Mouse (Mus musculus): Measurements from ENCODE around the gene Zbtb2. TPM values are rescaled to one million over a fixed set of nuclear protein-coding genes. Genes with fewer than 3 reads are reported as not detected.

Zbtb2 gene
- polyA plus RNA-seq, 1 experiment from 2014 or later, result 13.7 TPM

DNA sequence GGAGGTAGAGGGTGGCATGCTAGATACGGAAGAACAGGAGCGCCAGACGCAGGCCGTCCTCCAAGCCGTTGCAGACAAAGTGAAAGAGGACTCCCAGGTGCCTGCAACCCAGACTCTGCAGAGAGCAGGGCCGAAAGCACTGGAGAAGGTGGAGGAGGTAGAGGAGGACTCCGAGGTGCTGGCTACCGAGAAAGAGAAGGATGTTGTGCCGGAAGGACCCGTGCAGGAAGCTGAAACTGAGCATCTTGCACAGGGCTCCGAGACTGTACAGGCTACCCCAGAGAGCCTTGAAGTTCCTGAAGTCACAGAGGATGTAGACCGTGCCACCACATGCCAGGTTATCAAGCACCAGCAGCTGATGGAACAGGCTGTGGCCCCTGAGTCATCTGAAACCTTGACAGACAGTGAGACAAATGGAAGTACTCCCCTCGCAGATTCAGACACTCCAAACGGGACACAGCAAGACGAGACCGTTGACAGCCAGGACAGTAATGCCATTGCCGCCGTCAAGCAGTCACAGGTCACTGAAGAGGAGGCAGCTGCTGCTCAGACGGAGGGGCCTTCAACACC lies 31.9 kb downstream of the Zbtb2 start:
- Histone ChIP-seq H3K27ac (replicated peaks) (no peak overlapping the region), H3K27me3 (no peaks in the 10 kb centered on the region), H3K4me3 (replicated peaks) (no peak overlapping the region), H3K4me1 (no peaks in the 10 kb centered on the region), H3K9ac (no peak overlapping the region), H3K9me3 (replicated peaks) (no peaks in the 10 kb centered on the region), H3K4me2 (replicated peaks) (no peak overlapping the region), H3K36me3 (peaks cover 10% of the 10 kb centered on the region; the same call in 1 of the 2 replicates)
- WGBS, result 85% methylated on average over 19 of the region's 19 CpGs
- ATAC-seq (ENCODE audit: insufficient number of reproducible peaks, low FRiP score, low TSS enrichment, low read depth), result no peak

DNA sequence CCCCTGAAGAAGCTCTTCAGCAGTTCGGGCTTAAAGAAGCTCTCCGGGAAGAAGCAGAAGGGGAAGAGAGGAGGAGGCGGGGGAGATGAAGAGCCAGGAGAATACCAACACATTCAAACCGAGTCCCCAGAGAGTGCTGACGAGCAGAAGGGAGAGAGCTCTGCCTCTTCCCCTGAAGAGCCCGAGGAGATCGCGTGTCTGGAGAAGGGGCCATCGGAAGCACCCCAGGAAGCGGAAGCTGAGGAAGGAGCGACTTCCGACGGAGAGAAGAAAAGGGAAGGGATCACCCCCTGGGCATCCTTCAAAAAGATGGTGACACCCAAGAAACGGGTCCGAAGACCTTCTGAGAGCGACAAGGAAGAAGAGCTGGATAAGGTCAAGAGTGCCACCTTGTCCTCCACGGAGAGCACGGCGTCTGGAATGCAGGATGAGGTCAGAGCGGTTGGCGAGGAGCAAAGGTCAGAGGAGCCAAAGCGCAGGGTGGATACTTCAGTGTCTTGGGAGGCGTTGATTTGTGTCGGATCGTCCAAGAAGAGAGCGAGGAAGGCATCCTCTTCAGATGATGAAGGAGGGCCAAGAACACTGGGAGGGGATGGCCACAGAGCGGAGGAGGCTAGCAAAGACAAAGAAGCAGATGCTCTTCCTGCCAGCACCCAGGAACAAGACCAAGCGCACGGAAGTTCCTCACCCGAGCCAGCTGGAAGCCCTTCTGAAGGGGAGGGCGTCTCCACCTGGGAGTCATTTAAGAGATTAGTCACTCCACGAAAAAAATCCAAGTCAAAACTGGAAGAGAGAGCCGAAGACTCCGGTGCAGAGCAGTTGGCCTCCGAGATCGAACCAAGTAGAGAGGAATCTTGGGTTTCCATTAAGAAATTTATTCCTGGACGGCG lies 33.3 kb downstream of the Zbtb2 start:
- 84% methylated on average over 38 of the region's 38 CpGs for WGBS
- no peaks in the 10 kb centered on the region for H3K27me3 ChIP-seq
- peaks cover 10% of the 10 kb centered on the region; the same call in 1 of the 2 replicates for H3K36me3 ChIP-seq
- H3K4me1 ChIP-seq, result no peaks in the 10 kb centered on the region
- no peak overlapping the region for H3K4me2 ChIP-seq (replicated peaks)
- no peak overlapping the region for H3K9ac ChIP-seq
- H3K27ac ChIP-seq (replicated peaks), result no peak overlapping the region
- no peak overlapping the region for H3K4me3 ChIP-seq (replicated peaks)
- no peak for ATAC-seq (ENCODE audit: insufficient number of reproducible peaks, low FRiP score, low TSS enrichment, low read depth)
- H3K9me3 ChIP-seq (replicated peaks), result no peaks in the 10 kb centered on the region

DNA sequence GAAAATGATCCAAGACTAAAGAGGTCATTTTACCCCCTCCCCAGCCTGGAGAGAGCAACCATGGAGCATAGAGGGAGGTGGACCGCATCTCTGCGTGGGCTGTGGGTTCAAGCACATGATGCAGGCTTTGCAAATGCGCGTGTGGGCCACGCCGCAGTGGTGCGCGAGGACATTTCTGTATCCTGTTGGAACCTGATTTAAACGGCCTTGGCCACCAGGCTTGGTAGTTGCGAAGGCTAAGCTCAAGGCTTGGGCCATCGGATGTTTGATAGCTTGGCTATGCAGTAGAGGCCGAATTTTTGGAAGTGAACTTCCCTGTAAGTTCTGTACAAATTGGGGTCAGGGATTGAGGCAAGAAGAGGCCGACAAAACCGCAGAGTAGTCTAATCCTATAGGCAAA lies 40.3 kb downstream of the Zbtb2 start:
- H3K9ac ChIP-seq, result no peak overlapping the region
- 99% methylated on average over 14 of the region's 14 CpGs for WGBS
- H3K4me2 ChIP-seq (replicated peaks), result no peak overlapping the region
- no peak overlapping the region for H3K27ac ChIP-seq (replicated peaks)
- H3K4me1 ChIP-seq, result peaks cover 12% of the 10 kb centered on the region; the same call in 1 of the 2 replicates
- ATAC-seq (ENCODE audit: insufficient number of reproducible peaks, low FRiP score, low TSS enrichment, low read depth), result no peak; the same call in 1 of the 2 replicates
- no peaks in the 10 kb centered on the region for H3K9me3 ChIP-seq (replicated peaks)
- no peaks in the 10 kb centered on the region for H3K36me3 ChIP-seq
- H3K27me3 ChIP-seq, result no peaks in the 10 kb centered on the region
- no peak overlapping the region for H3K4me3 ChIP-seq (replicated peaks)

DNA sequence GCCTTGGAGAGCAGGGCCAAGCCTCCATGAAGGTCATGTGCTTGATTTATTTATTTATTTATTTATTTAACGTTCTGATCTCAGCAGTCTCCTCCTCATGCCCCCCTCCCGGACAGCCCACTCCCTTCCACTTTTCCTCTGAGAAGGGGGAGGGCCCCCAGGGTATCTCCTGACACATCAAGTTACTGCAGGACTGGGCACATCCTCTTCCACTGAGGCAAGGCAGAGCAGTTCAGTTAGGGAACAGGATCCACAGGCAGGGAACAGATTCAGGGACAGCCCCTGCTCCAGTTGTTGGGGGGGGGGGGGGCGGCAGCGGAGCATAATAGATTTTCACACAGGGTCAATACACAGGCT lies 40.8 kb downstream of the Zbtb2 start:
- Histone ChIP-seq H3K4me3 (replicated peaks) (peak overlapping the region; percentile 41), H3K9ac (no peak overlapping the region), H3K4me2 (replicated peaks) (peak overlapping the region; percentile 69)

DNA sequence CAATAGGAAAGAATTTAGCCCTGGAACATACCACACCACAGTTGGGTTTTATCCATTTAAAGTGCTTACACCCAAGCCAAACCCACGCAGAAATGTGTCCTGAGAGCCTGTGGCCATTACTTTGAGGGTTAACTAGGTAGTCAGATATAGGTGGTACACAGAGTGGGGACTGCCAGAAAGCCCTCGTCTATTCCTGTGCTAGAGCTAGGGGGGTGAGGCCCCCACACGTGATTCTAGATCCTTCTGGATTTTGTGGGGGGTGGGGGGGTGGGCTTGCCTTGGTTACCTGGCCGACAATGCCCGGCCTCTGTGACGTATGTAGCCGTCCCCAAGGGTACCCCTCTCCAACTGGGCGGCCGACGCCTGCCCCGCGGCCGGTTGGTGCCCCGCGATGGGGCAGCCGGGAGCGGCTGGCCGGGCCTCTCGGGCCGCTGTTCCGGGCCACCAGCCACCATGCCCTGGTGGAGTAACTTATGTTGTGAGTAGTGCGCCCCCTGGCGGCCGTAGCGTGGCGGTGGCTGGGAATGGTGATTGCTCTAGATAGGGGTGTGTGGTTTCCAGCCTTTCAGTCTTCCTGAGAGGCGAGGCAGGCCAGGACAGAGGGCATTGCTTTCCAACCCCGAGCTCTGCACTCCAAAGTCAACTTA lies 41.3 kb downstream of the Zbtb2 start:
- 6% methylated on average over 19 of the region's 28 CpGs for WGBS
- H3K4me3 ChIP-seq (replicated peaks), result peak overlapping the region; percentile 41
- no peak overlapping the region for H3K27ac ChIP-seq (replicated peaks)
- peak; percentile 80 for ATAC-seq (ENCODE audit: insufficient number of reproducible peaks, low FRiP score, low TSS enrichment, low read depth)
- no peak overlapping the region for H3K9ac ChIP-seq
- no peaks in the 10 kb centered on the region for H3K27me3 ChIP-seq
- no peaks in the 10 kb centered on the region for H3K36me3 ChIP-seq
- peaks cover 12% of the 10 kb centered on the region; the same call in 1 of the 2 replicates for H3K4me1 ChIP-seq
- H3K4me2 ChIP-seq (replicated peaks), result peak overlapping the region; percentile 69
- H3K9me3 ChIP-seq (replicated peaks), result no peaks in the 10 kb centered on the region

More for the DNA sequence above, 40.8 kb downstream of the Zbtb2 start:
- 61% methylated on average over 4 of the region's 4 CpGs for WGBS
- Histone ChIP-seq H3K27me3 (no peaks in the 10 kb centered on the region), H3K4me1 (peaks cover 12% of the 10 kb centered on the region; the same call in 1 of the 2 replicates), H3K27ac (replicated peaks) (no peak overlapping the region), H3K9me3 (replicated peaks) (no peaks in the 10 kb centered on the region), H3K36me3 (no peaks in the 10 kb centered on the region)
- ATAC-seq (ENCODE audit: insufficient number of reproducible peaks, low FRiP score, low TSS enrichment, low read depth), result peak; percentile 13; the same call in 1 of the 2 replicates

DNA sequence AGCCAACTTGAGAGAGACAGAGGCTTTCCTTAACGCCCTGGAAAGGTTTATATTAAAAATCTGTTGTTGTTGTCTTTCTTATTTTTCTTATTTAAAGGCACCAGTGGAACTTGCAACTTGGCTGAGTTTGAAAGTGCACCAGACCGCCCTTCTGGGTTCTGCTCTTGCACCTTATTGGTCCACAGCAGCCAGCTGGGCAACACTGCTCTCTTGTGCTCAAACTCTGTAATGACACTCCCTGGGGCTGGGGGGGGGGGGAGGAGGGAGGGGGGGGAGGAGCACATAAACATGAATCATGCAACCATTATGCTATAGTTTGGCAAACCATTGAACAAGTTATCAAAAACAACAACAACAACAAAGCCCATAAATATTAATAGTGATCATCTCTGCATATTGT lies 46.5 kb downstream of the Zbtb2 start:
- Histone ChIP-seq H3K4me3 (replicated peaks) (no peak overlapping the region), H3K27ac (replicated peaks) (no peak overlapping the region), H3K9me3 (replicated peaks) (no peaks in the 10 kb centered on the region), H3K27me3 (no peaks in the 10 kb centered on the region), H3K9ac (0 out of 2 replicates have a peak overlapping the region, but pooled peaks have one; percentile 6), H3K36me3 (no peaks in the 10 kb centered on the region), H3K4me2 (replicated peaks) (no peak overlapping the region), H3K4me1 (peaks cover 12% of the 10 kb centered on the region)
- ATAC-seq (ENCODE audit: insufficient number of reproducible peaks, low FRiP score, low TSS enrichment, low read depth), result no peak
- WGBS, result 15% methylated on average over 2 of the region's 2 CpGs

DNA sequence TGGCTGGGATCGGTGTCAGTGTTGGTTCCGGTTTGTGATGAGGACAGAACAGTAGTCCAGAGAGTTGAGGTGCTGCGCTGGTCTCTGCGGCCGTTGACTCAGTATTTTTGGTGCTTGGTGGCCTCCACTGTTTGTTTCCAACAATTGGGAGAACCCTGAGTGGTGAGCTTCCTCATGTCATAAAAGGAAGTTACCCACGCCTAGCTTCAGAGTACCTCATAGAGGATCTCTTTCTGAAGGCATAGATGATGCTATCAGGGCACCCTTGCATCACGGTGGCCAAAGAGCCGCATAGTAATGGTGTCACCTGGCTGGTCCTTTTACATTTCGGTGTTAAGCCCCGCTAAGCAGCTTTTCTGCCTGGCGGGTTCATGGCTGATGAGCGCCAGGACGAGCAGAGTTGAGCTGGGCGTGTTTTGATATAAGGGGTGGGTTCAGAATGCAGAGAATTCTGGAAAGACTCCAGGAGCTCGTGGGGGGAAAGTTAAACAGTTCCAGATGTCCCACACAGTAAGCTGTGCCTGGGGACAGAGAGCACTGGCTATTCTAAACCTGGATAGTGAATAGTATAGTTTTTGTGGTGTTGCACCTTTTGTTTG lies 48.9 kb downstream of the Zbtb2 start:
- H3K27ac ChIP-seq (replicated peaks), result peak overlapping the region; percentile 40; the same call in 1 of the 2 replicates
- H3K9ac ChIP-seq, result no peak overlapping the region
- H3K9me3 ChIP-seq (replicated peaks), result no peaks in the 10 kb centered on the region
- peak overlapping the region; percentile 23 for H3K4me3 ChIP-seq (replicated peaks)
- no peaks in the 10 kb centered on the region for H3K27me3 ChIP-seq
- H3K4me1 ChIP-seq, result peaks cover 22% of the 10 kb centered on the region
- 29% methylated on average over 15 of the region's 15 CpGs for WGBS
- ATAC-seq (ENCODE audit: insufficient number of reproducible peaks, low FRiP score, low TSS enrichment, low read depth), result peak; percentile 82
- H3K4me2 ChIP-seq (replicated peaks), result peak overlapping the region; percentile 38
- H3K36me3 ChIP-seq, result no peaks in the 10 kb centered on the region

DNA sequence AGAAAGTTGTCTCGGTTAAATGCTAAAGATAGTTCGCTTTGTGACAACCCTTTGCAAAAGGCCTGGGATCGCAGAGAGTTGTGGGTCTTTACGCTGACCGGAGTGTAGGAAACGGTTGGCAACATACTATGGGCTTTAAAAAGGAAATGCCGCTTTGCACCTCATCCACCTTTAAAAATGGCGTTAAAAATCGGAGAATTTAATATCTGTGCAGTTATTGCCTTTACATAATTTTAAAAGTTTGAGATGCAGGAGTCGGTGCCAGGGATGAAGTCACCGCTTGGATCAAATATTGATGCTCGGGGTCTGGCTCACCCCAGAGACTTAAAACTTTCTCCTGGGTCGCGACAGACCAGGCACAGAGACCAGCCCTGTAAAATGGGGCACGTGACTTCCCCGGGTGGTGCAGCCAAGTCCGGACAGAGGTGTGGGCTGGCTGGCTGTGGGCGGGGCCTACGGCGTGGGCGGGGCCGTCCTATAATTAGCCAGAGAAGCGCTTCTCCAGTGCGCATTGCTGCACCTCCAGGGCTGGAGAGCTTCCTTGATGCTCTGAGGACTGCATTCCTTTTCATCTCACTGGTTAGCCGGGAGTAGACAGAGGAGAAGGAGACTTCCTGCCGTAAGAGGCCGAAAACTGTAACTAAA lies 53.7 kb downstream of the Zbtb2 start:
- Histone ChIP-seq H3K4me3 (replicated peaks) (peak overlapping the region; percentile 42), H3K27me3 (no peaks in the 10 kb centered on the region), H3K9ac (no peak overlapping the region), H3K9me3 (replicated peaks) (no peaks in the 10 kb centered on the region), H3K27ac (replicated peaks) (peak overlapping the region; percentile 52), H3K4me2 (replicated peaks) (peak overlapping the region; percentile 68), H3K36me3 (no peaks in the 10 kb centered on the region), H3K4me1 (peaks cover 21% of the 10 kb centered on the region)
- peak; percentile 83 for ATAC-seq (ENCODE audit: insufficient number of reproducible peaks, low FRiP score, low TSS enrichment, low read depth)
- 6% methylated on average over 27 of the region's 27 CpGs for WGBS

DNA sequence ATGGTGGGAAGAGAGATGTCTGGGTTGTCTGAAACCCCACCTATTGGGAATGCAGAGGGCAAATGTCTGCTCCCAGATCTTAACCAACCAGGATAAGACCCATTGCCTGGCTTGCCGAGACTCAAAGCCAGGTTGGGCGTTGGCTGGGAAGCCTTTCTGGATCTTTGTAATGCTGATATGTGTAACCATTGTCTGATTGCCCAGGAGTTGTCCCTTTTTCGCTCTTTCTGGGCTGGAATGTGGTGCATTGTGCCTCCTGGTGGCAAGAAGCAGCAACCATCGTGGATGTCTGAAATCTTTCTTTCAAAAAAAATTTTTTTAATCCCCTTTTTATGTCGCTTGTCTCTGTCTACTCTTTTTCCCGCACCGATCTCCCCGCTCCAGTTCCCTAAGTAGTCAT lies 54.6 kb downstream of the Zbtb2 start:
- Histone ChIP-seq H3K4me3 (replicated peaks) (peak overlapping the region; percentile 42; the same call in 1 of the 2 replicates), H3K27ac (replicated peaks) (peak overlapping the region; percentile 52), H3K9ac (no peak overlapping the region), H3K36me3 (no peaks in the 10 kb centered on the region), H3K9me3 (replicated peaks) (no peaks in the 10 kb centered on the region), H3K4me2 (replicated peaks) (peak overlapping the region; percentile 68), H3K27me3 (no peaks in the 10 kb centered on the region), H3K4me1 (peaks cover 20% of the 10 kb centered on the region)
- ATAC-seq (ENCODE audit: insufficient number of reproducible peaks, low FRiP score, low TSS enrichment, low read depth), result no peak
- 11% methylated on average over 8 of the region's 8 CpGs for WGBS

DNA sequence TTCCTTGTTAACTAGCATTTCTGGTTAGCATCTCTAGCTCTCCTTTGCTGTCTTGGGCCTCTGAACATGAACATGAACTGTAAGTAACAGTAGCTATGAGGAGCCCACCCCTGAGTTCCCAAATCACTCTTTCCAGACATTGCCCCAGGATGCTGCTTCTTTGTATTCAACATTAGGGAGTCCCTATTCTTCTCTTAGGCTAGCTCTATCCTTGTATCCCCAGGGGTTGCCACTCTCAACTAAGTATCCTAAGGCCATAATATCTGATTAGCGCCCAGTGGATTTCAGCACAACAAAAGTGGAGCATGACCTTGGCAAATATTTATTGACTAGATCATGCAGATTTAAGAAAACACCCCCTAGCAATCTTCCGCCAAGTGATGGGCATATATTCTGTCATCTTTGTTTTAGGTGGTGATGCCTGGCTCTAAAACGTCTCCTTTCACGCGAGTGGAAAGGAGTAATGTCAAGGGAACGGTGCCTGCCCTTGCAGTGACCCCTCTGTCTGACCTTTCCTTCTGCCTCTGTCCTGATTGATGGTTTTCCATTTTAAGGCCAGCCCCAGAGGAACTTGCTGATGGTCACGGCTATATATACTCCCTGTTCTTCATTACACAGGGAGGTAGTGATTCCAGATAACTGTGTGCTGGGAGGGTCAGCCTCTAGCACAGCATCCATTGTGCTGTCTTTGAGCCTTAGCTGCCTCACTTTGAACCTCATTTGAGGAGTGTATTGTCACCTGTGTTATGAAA lies 55.5 kb downstream of the Zbtb2 start:
- H3K4me2 ChIP-seq (replicated peaks), result no peak overlapping the region
- no peak overlapping the region for H3K9ac ChIP-seq
- H3K4me1 ChIP-seq, result peaks cover 22% of the 10 kb centered on the region
- no peaks in the 10 kb centered on the region for H3K27me3 ChIP-seq
- no peaks in the 10 kb centered on the region for H3K36me3 ChIP-seq
- no peak for ATAC-seq (ENCODE audit: insufficient number of reproducible peaks, low FRiP score, low TSS enrichment, low read depth)
- 62% methylated on average over 7 of the region's 7 CpGs for WGBS
- H3K9me3 ChIP-seq (replicated peaks), result no peaks in the 10 kb centered on the region
- H3K4me3 ChIP-seq (replicated peaks), result no peak overlapping the region
- H3K27ac ChIP-seq (replicated peaks), result no peak overlapping the region

Measured in embryonic facial prominence, embryonic 15.5 days (tissue).